Mouse (Mus musculus): ENCODE data around the gene Pirt. TPM values are rescaled to one million over a fixed set of nuclear protein-coding genes. Genes with fewer than 3 reads are reported as not detected.

The Pirt gene
- polyA plus RNA-seq, 1 experiment = not detected

DNA sequence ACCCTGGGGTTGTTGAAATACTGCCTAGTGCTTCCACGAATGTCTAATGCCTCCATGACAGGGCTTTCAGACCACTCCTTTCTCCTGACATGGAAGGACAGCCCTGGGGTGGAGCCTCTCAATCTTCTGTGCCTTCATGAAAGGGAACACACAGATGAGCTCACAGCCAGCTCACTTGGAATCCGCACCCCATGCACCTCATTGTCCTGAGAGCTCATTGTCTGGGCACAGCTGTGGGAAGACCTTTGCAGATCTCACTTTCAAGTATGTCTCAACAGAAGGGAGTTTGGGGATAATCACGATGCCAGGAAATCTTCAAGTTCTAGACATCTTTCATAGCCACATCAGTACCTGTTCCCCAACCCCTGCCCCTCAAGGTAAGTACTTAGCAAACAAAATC lies 16.5 kb downstream of the Pirt start:
- TF ChIP-seq GATA1 (IDR thresholded peaks at IDR 0.05; ENCODE audit: low read length) = no peak

- no peak for TF ChIP-seq GATA1 (IDR thresholded peaks at IDR 0.05; ENCODE audit: low read length)
Measured at GRCm38 (mm10) chr11:66932827-66933599, 21.2 kb downstream of the Pirt start.

DNA sequence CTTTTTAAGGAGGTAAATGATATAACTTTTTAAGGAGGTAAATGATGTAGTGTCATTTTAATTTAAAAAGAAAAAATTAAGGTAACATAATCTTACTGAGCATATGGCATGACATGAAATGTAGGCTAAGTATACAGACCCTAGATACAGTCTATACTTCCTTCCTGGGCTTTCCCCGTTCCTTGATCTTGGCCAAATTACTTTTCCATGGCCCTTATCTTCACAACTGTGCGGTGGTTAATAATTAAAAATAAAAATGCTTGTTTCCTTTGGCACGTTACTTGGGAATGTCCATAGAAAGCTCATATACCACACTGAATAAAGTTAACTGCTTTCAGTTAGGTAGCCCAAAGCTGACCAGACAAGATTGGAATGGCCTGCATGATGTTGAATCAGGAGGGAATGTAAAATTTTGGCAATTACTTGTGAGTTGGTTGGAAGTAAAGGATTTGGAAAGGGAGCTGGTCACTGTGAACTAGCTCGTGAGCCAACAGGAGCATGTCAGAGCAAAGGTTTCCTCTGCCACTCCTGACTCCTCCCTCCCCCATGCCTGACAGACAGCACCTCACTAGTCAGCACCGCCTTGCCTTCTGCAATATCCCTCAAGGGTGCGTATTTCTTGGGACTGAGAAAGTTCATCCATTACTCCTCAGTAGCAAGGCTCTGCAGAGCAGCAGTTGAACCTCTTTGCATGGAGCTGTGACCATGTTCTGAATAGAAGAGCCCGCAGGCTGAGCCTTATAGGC lies 22.8 kb downstream of the Pirt start:
- no peak for TF ChIP-seq GATA1 (IDR thresholded peaks at IDR 0.05; ENCODE audit: low read length)

DNA sequence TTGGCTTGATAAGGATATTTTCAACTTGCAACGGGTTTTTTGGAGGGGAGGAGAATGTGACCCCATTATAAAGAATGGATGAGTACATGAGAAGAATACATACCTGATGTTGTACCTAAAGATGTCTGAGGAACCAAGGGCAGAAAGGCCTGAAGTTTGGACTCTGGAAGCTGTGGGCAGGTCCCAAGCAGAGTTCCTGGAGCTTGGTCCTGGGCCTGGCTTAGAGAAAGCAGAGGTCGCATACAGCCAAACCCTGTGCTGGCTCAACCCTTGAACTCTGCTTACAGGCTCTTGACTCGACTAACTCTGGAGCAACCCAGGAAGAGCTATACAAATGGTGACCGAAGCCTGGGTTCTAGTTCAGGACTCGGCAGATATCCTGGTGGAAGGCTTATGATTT lies 30.2 kb downstream of the Pirt start:
- TF ChIP-seq GATA1 (IDR thresholded peaks at IDR 0.05; ENCODE audit: low read length) = no peak

GRCm38 (mm10) chr11:66945224-66945767 lies 33.5 kb downstream of the Pirt start:
- no peak for TF ChIP-seq GATA1 (IDR thresholded peaks at IDR 0.05; ENCODE audit: low read length)

- no peak for TF ChIP-seq GATA1 (IDR thresholded peaks at IDR 0.05; ENCODE audit: low read length)
Measured at GRCm38 (mm10) chr11:66946521-66946920, 34.7 kb downstream of the Pirt start.

DNA sequence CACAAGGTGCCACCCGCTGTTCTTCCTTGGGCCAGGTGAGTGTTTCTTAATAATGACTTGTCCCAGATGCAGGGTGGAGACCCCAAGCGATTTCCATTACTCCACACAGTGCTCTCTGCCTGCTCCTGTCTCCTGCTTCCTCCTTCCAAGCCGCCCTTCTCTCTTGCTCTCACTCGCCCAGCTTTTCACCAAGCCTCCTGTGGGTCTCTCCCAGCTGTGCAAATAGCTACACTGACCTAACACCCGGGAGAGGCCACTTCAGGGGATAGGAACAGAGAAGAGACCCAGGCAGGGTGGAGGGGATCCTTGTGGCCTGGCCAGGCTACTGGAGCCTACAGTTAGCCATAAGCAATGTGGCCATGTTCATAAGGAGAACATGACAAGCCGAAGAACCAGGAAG lies 35.1 kb downstream of the Pirt start:
- no peak for TF ChIP-seq GATA1 (IDR thresholded peaks at IDR 0.05; ENCODE audit: low read length)

- TF ChIP-seq GATA1 (IDR thresholded peaks at IDR 0.05; ENCODE audit: low read length) = no peak
Measured at GRCm38 (mm10) chr11:66956303-66956702, 44.5 kb downstream of the Pirt start, which contains the start of gene Tmem238l. Gene Tmem238l, plus strand, starts transcription at chr11:66956638.

- no peak for TF ChIP-seq GATA1 (IDR thresholded peaks at IDR 0.05; ENCODE audit: low read length)
Measured at GRCm38 (mm10) chr11:66960797-66961196, 49.0 kb downstream of the Pirt start.

- no peak for TF ChIP-seq GATA1 (IDR thresholded peaks at IDR 0.05; ENCODE audit: low read length)
Measured at GRCm38 (mm10) chr11:66961447-66962176, 49.8 kb downstream of the Pirt start.

DNA sequence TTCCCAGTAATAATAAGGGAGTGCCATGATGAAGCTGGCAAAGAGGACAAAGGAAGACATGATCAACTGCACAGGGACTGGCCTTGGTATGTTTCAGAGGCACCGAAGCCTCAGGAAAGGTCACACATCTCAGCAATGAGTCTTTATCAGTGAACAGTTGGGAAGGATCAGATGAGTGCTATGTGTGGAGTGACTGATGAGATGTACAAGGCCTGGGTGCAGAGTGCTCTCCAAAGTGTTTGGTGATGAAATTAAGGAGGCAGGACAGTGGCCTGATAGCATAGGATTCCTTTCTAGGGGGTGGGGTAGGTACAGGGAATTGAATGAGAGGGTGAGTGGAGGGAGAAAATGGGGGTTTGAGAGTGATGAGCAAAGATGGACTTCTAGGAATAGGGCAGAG lies 51.7 kb downstream of the Pirt start:
- TF ChIP-seq GATA1 (IDR thresholded peaks at IDR 0.05; ENCODE audit: low read length) = no peak

- TF ChIP-seq GATA1 (IDR thresholded peaks at IDR 0.05; ENCODE audit: low read length) = no peak
Measured at GRCm38 (mm10) chr11:66966500-66967116, 54.8 kb downstream of the Pirt start.

DNA sequence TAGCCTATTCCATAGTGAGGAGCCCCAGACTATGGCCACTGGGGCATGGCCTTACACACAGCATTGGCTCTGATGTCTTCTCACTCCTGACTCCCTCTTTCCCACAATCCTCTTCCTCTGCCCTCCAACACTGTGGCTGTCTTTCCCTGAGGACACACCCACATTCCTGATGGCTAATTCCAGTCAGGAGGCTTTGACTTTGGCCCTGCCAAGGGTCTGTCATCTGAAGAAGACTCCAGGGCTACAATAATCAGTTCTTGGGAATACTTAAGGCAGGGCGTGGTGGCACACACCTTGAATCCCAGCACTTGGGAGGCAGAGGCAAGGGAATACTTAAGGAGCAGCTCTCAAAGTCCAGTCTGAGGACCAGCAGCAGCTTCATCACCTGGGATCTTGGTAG lies 56.8 kb downstream of the Pirt start:
- no peak for TF ChIP-seq GATA1 (IDR thresholded peaks at IDR 0.05; ENCODE audit: low read length)

DNA sequence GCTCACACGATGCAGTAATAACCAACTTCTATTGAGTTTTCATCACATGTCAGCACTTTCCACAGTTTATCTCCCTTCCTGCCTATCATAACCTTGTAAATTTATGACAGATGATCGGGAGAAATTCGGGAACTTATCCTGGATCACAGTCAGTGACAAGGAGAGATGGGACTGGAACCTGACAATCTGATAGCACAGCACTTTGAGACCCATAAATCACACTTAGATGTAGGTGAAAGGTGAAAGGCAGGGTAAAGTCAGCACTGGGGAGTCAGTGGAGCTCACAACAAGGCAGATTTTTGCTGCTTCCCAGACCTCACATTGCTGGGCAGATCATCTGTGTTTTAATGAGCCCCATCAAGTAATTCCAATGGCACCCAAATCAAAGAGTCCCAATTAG lies 61.7 kb downstream of the Pirt start:
- TF ChIP-seq GATA1 (IDR thresholded peaks at IDR 0.05; ENCODE audit: low read length) = no peak

DNA sequence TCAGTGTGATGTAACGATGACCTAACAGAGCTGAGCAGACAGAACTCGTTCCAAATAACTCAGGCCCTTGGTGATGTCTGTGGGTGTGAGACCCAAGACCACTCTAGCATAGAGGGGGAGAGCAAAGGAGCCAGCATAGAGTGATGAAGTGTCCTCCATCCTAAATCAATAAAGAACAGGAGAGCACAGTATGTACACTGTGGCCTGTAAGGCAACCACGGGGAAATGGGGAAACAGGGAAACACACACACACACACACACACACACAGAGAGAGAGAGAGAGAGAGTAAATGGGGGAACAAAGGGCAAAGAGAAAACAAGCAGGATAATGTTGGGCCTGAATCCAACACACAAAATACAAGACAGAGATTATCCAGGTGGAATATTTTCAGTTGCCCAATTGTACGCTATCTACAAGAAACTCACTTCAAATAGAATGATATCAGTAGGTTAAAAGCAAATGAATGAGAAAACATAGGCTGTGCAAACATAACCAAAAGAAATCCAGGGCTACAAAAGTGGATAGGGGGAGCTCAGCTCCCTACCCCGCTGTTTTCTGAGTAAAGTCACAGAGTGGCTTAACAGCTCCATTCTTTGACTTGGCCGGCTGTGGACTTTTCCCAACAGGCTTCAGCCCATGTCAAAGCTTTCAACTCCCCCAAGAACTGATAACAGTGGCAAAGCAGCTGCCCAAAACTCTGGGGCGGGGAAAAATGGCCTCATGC lies 64.0 kb downstream of the Pirt start:
- no peak for TF ChIP-seq GATA1 (IDR thresholded peaks at IDR 0.05; ENCODE audit: low read length)

Other genes starting within 250 kb of the Pirt start
- not detected in 2 replicates for gene Tmem238l, start 44.7 kb downstream of the Pirt start, polyA plus RNA-seq (2012)
- gene Tmem220, start 113.2 kb downstream of the Pirt start, polyA plus RNA-seq (2012) = not detected in 2 replicates
- gene Adprm, start 140.6 kb downstream of the Pirt start, polyA plus RNA-seq (2012) = 0.44 and 0.45 TPM in 2 replicates
- 3.4 and 5.0 TPM in 2 replicates for gene Sco1, start 140.7 kb downstream of the Pirt start, polyA plus RNA-seq (2012)
- gene Myh3, start 166.3 kb downstream of the Pirt start, polyA plus RNA-seq (2012) = 0.01 TPM in 1 of 2 replicates, not detected in the other

Measured in G1E-ER4 (cell line).